Mouse (Mus musculus): ENCODE measurements at regions not wholly inside any gene's neighbourhood (a gene's known extent, or its start where the extent isn't known, plus 50 kb on each side); places are given as distances from the start of the nearest gene placed in this dataset.

DNA sequence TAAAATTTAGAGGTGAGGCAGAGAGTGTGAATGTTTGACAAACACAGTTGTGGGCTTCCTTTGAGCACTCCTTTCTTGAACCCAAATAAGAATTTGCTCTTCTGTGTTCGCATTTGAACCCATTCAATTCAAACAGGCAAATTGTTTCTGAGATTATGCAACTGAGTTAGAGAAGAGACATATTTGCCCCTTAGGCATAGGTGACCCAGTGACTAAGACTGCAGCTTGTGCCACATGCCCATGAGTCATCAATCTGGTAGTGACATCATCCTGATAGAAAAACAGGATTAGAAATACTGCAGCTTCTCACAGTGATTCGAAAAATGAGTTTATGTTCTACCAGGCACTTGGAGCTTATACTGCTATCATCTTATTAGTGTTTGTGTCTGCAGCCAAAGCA lies 67.2 kb downstream of the Zfp622 start:
- no peak for TF ChIP-seq CTCF (conservative IDR thresholded peaks at IDR 0.05)
- Histone ChIP-seq H3K4me3 (no peak overlapping the region), H3K27ac (no peak overlapping the region)
- no peak for DNase-seq (ENCODE audit: low spot score in 2 of 2)

DNA sequence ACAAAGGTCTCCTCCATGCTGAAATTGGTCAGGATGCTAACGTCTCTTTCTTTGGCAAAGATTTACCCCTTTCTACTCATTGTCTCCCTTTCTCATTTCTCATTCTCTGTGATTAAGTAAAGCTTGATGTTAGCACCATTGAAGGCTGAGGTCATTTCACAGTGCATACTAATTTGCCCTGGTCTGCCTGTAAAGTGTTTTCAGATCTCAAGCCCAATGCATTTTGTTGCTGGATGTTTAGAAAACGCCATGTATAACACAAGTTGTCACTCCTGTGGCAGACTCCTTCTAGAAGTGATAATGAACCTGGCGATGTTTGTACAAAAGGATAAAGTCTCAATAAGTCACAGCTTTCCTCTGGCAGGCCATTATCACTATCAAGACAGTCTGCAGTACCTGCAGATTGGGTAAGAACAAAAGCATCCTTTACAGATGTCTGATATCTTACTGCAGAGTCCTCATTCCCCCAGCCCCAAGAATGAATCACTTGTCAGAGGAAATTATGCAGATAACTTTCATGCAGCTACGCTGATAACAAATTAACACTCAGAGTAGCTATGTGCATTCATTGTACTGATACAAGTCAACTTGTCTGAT lies 68.7 kb downstream of the Zfp622 start:
- Histone ChIP-seq H3K27ac (no peak overlapping the region), H3K4me3 (no peak overlapping the region)
- no peak for TF ChIP-seq CTCF (conservative IDR thresholded peaks at IDR 0.05)
- no peak for DNase-seq (ENCODE audit: low spot score in 2 of 2)

DNA sequence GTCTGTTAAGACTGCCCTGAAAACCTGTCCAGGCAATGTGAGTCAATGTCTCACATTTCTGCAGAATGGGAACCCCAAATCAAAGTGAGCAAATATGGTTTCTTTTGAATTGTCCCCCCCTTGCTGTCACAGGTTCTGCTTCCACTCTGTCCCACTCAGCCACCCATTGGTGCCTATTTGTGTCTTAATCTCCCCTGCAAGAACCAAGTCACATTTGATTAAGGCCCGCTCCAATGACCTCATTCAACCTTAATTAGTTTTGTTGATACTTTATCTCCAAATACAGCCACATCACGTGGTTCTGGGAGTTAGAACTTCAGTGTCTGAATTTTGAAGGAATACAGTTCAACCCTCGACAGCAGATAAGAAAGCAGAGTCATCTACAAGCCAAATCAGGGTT lies 73.9 kb downstream of the Zfp622 start:
- Histone ChIP-seq H3K27ac (no peak overlapping the region), H3K4me3 (no peak overlapping the region)
- DNase-seq (ENCODE audit: low spot score in 2 of 2): no peak
- TF ChIP-seq CTCF (conservative IDR thresholded peaks at IDR 0.05): no peak

GRCm38 (mm10) chr15:26100199-26100598 lies 116.0 kb downstream of the Zfp622 start:
- no peak overlapping the region for H3K27ac ChIP-seq

GRCm38 (mm10) chr15:26107993-26108392 lies 123.8 kb downstream of the Zfp622 start:
- no peak for TF ChIP-seq CTCF (conservative IDR thresholded peaks at IDR 0.05)
- DNase-seq (ENCODE audit: low spot score in 2 of 2): no peak
- no peak overlapping the region for H3K27ac ChIP-seq
- no peak overlapping the region for H3K4me3 ChIP-seq

More at GRCm38 (mm10) chr15:26100199-26100598, 116.0 kb downstream of the Zfp622 start:
- no peak for TF ChIP-seq CTCF (conservative IDR thresholded peaks at IDR 0.05)
- DNase-seq (ENCODE audit: low spot score in 2 of 2): no peak
- H3K4me3 ChIP-seq: no peak overlapping the region

DNA sequence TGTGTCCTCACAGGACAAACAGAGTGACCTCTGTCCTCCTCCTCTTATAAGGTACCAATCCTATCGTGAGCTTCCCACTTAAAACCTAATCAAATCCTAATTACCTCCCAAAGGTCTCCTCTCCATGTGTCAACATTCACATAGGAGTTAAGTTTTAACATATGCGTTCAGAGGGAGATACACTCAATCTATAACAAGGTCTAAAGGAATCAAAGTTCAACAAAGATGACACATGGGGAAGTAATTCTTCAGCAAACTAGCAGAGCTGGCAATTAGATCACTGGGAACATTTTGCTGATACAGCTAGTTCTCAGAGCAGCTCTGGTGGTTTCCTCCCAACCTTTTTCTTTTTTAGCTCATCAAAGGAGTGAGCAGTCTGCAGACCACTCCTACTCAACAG lies 160.0 kb downstream of the Zfp622 start:
- TF ChIP-seq CTCF (conservative IDR thresholded peaks at IDR 0.05): no peak
- Histone ChIP-seq H3K4me3 (no peak overlapping the region), H3K27ac (no peak overlapping the region)
- no peak for DNase-seq (ENCODE audit: low spot score in 2 of 2)

GRCm38 (mm10) chr15:26158499-26158898 lies 150.3 kb upstream of the March11 start:
- no peak for DNase-seq (ENCODE audit: low spot score in 2 of 2)
- no peak for TF ChIP-seq CTCF (conservative IDR thresholded peaks at IDR 0.05)
- H3K4me3 ChIP-seq: no peak overlapping the region
- H3K27ac ChIP-seq: no peak overlapping the region

DNA sequence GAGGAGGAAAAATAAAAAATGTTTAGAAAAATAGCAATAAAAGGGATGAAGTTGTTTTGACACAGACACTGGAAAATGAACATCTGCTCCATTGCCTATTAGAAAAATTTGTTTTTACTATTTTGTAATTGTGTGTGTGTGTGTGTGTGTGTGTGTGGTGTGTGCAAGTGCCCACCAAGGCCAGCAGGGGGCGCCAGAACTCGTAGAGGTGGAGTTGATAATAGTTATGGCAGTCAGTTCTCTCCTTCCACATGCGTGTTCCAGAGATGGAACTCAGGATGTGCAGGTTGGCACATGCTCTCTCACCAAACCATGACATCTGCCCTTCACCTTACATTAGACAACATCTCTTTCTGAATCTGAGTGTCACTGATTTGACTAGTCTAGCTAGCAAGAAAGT lies 123.9 kb upstream of the March11 start:
- Histone ChIP-seq H3K4me3 (no peak overlapping the region), H3K27ac (no peak overlapping the region)
- no peak; the same call in none of the 2 replicates for TF ChIP-seq CTCF (conservative IDR thresholded peaks at IDR 0.05)
- DNase-seq (ENCODE audit: low spot score in 2 of 2): no peak

- no peak overlapping the region for H3K4me3 ChIP-seq
These were observed 113.3 kb upstream of the March11 start for GRCm38 (mm10) chr15:26195576-26195975.

GRCm38 (mm10) chr15:26206837-26207236 lies 102.0 kb upstream of the March11 start:
- H3K27ac ChIP-seq: no peak overlapping the region
- no peak overlapping the region for H3K4me3 ChIP-seq
- no peak for TF ChIP-seq CTCF (conservative IDR thresholded peaks at IDR 0.05)
- no peak for DNase-seq (ENCODE audit: low spot score in 2 of 2)

More at GRCm38 (mm10) chr15:26195576-26195975, 113.3 kb upstream of the March11 start:
- no peak for TF ChIP-seq CTCF (conservative IDR thresholded peaks at IDR 0.05)
- no peak for DNase-seq (ENCODE audit: low spot score in 2 of 2)
- H3K27ac ChIP-seq: no peak overlapping the region

- no peak for DNase-seq (ENCODE audit: low spot score in 2 of 2)
- TF ChIP-seq CTCF (conservative IDR thresholded peaks at IDR 0.05): no peak
- H3K27ac ChIP-seq: no peak overlapping the region
- H3K4me3 ChIP-seq: no peak overlapping the region
These were observed 88.0 kb upstream of the March11 start for GRCm38 (mm10) chr15:26220855-26221254.

DNA sequence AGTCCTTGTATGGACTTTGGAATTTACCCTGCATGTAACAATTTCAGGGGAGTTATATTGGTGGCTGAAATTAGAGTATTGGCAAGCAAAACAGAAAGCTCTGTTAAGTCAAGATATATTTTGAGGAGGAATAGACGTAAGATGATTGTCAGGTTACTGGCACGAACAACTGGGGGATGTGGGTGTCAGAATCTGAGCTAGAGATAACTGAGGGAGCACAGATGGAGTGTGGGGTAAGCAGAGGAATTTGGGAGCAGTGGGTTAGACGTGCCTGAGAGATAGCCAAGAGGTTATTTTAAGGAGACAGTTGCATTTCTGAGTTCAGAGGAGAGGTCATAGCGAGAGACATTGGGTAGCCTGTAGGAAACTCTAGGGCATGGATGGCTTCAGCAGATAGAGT lies 80.2 kb upstream of the March11 start:
- peak; percentile 20 to 26 for DNase-seq (ENCODE audit: low spot score in 2 of 2)
- no peak overlapping the region for H3K27ac ChIP-seq

More for the DNA sequence above, 80.2 kb upstream of the March11 start:
- no peak overlapping the region for H3K4me3 ChIP-seq
- TF ChIP-seq CTCF (conservative IDR thresholded peaks at IDR 0.05): no peak
